Mouse (Mus musculus) kidney, embryonic 16.5 days (tissue): ENCODE data around the gene Maml3. TPM values are rescaled to one million over a fixed set of nuclear protein-coding genes. Genes with fewer than 3 reads are reported as not detected.

Experiments used
- ATAC-seq: fragments of 200-750 bp; cut with Nextera tagmentation; 2 replicates; pipeline ENCODE4 v1.8.0; 2017; ENCODE audit warnings: moderate TSS enrichment; ENCODE audit not compliant: low FRiP score, low TSS enrichment
- H3K27ac ChIP-seq: fragments of 300-500 bp; sonication (generic); 2 replicates; pipeline ENCODE4 v1.5.1; 2014; ENCODE audit warnings: low read length
- H3K27me3 ChIP-seq: fragments of 300-500 bp; sonication (generic); 2 replicates; pipeline ENCODE4 v1.6.1; 2014; ENCODE audit warnings: low read length, control low read depth, mixed read lengths; ENCODE audit not compliant: insufficient read depth
- H3K36me3 ChIP-seq: fragments of 300-500 bp; sonication (generic); 2 replicates; pipeline ENCODE4 v1.6.1; 2014; ENCODE audit warnings: low read length, control low read depth, mixed read lengths; ENCODE audit not compliant: insufficient read depth
- H3K4me1 ChIP-seq: fragments of 300-500 bp; sonication (generic); 2 replicates; pipeline ENCODE4 v1.6.1; 2014; ENCODE audit warnings: low read length, control low read depth, mixed read lengths; ENCODE audit not compliant: insufficient read depth
- H3K4me2 ChIP-seq: fragments of 300-500 bp; sonication (generic); replicated peaks from 2 replicates; pipeline ENCODE4 v1.6.1; 2014; ENCODE audit warnings: low read depth, low read length
- H3K4me3 ChIP-seq: fragments of 300-500 bp; sonication (generic); 2 replicates; pipeline ENCODE4 v1.5.1; 2014; ENCODE audit warnings: mild to moderate bottlenecking, low read length
- H3K9ac ChIP-seq: fragments of 300-500 bp; sonication (generic); replicated peaks from 2 replicates; pipeline ENCODE4 v1.6.1; 2014; ENCODE audit warnings: low read length
- H3K9me3 ChIP-seq: fragments of 300-500 bp; sonication (generic); 2 replicates; pipeline ENCODE4 v1.6.1; 2016; ENCODE audit warnings: low read length, control low read depth
- WGBS: fragments of 180-500 bp; shearing (Covaris S2); extraction: QIAGEN DNeasy Blood & Tissue Kit; methylation state at CpG from one replicate; pipeline ENCODE4 v1.1.7; 2014; 5-methylcytosine and 5-hydroxymethylcytosine counted together
- polyA plus RNA-seq: library from polyadenylated mRNA; unstranded; fragments of >200 nt; fragmentation: Nextera tagmentation; extraction: Ambion mirVana; gene quantifications from 2 replicates; pipeline ENCODE4 v1.2.1, GENCODE M21; 2015

Maml3 gene
- polyA plus RNA-seq, 1 experiment from 2014 or later: 6.7 TPM

GRCm38 (mm10) chr3:52099286-52099685, 5.6 kb downstream of the Maml3 start:
- Histone ChIP-seq H3K4me3 (no peak overlapping the region), H3K4me2 (no peak overlapping the region), H3K36me3 (no peaks in the 10 kb centered on the region), H3K27ac (no peak overlapping the region), H3K9ac (no peak overlapping the region), H3K4me1 (peaks cover 22% of the 10 kb centered on the region), H3K27me3 (no peaks in the 10 kb centered on the region), H3K9me3 (no peaks in the 10 kb centered on the region)
- no peak for ATAC-seq
- 76% methylated on average over 1 of the region's 1 CpGs for WGBS

- Histone ChIP-seq H3K4me3 (no peak overlapping the region), H3K4me2 (peak overlapping the region; percentile 16), H3K9ac (peak overlapping the region; percentile 15; the same call in 1 of the 2 replicates), H3K36me3 (no peaks in the 10 kb centered on the region), H3K4me1 (peaks cover 51% of the 10 kb centered on the region), H3K27ac (peak overlapping the region; percentile 72), H3K27me3 (no peaks in the 10 kb centered on the region), H3K9me3 (no peaks in the 10 kb centered on the region)
- WGBS: 15% methylated on average over 7 of the region's 7 CpGs
- ATAC-seq: no peak
Observed at GRCm38 (mm10) chr3:52091261-52091797, 13.5 kb downstream of the Maml3 start.

GRCm38 (mm10) chr3:52090230-52090873, 14.5 kb downstream of the Maml3 start:
- WGBS: 45% methylated on average over 8 of the region's 8 CpGs
- ATAC-seq: no peak
- H3K9me3 ChIP-seq: no peaks in the 10 kb centered on the region
- no peaks in the 10 kb centered on the region for H3K27me3 ChIP-seq
- H3K36me3 ChIP-seq: no peaks in the 10 kb centered on the region
- no peak overlapping the region for H3K9ac ChIP-seq
- no peak overlapping the region for H3K4me2 ChIP-seq
- no peak overlapping the region for H3K4me3 ChIP-seq
- H3K4me1 ChIP-seq: peaks cover 51% of the 10 kb centered on the region
- H3K27ac ChIP-seq: no peak overlapping the region

- Histone ChIP-seq H3K4me1 (peaks cover 51% of the 10 kb centered on the region), H3K27me3 (no peaks in the 10 kb centered on the region), H3K27ac (peak overlapping the region; percentile 94), H3K36me3 (no peaks in the 10 kb centered on the region), H3K9me3 (no peaks in the 10 kb centered on the region), H3K4me3 (0 out of 2 replicates have a peak overlapping the region, but pooled peaks have one; percentile 11), H3K9ac (peak overlapping the region; percentile 63), H3K4me2 (peak overlapping the region; percentile 44)
- WGBS: 6% methylated on average over 19 of the region's 19 CpGs
- peak; percentile 88 for ATAC-seq
Observed at GRCm38 (mm10) chr3:52088458-52089341, 16.2 kb downstream of the Maml3 start.

DNA sequence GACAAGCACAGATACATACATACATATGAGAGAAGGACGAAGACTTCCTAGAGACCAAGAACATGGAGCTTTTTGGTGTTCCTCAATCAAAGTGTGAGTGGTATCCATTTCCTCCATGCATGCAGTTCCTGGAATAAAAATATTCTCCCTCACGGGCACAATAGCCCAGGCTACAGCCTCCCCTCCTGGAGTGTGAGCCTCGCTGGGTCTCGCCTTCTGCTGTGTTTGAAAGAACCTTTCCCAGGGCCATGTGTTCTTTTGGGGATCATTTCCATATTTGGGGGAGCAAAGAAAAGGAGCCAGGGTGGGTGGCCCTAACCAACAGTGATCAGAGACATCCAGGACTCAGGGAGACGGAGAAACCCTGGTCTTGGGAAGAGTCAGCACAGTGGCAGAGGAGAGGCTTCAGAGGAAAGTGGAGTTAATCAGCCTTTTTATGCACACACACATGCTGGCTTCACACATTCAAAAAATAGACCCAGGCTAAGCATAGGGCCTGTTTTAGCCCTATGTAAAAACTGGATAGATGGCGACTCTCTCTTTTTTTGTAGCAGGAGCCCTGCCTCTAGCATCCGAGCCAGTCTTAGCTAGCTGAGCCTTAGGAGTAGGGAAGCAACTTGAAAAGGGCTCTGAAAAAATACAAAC, 17.1 kb downstream of the Maml3 start:
- Histone ChIP-seq H3K4me3 (no peak overlapping the region), H3K4me1 (peaks cover 51% of the 10 kb centered on the region), H3K9ac (peak overlapping the region; percentile 63), H3K9me3 (no peaks in the 10 kb centered on the region), H3K4me2 (peak overlapping the region; percentile 44), H3K27ac (peak overlapping the region; percentile 94), H3K36me3 (no peaks in the 10 kb centered on the region), H3K27me3 (no peaks in the 10 kb centered on the region)
- ATAC-seq: no peak; the same call in 1 of the 2 replicates
- 69% methylated on average over 7 of the region's 7 CpGs for WGBS

GRCm38 (mm10) chr3:52078763-52079162, 26.1 kb downstream of the Maml3 start:
- Histone ChIP-seq H3K4me3 (no peak overlapping the region), H3K36me3 (no peaks in the 10 kb centered on the region), H3K27me3 (no peaks in the 10 kb centered on the region), H3K27ac (no peak overlapping the region), H3K4me1 (peaks cover 9% of the 10 kb centered on the region; the same call in 1 of the 2 replicates), H3K9ac (no peak overlapping the region), H3K4me2 (no peak overlapping the region), H3K9me3 (no peaks in the 10 kb centered on the region)
- 73% methylated on average over 2 of the region's 2 CpGs for WGBS
- ATAC-seq: no peak

DNA sequence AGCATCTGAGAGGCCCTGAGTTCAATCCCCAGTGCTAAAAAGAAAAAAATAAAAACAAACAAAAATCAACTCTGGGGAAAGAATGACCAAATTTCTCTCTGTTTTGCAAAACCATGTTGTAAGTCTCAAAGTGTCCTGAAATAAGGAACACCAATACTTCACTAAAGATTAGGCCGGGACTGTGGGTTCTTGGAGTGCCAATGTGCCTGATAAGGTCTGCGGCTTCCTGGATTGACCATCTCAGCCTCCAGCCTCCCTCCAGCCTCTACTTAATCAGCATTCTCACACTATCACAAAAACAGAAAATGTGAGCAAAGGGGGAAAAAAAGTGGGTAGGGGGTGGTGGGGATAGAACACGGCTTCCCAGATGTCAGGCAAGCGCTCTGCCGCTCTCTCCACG, 30.9 kb downstream of the Maml3 start:
- Histone ChIP-seq H3K27me3 (no peaks in the 10 kb centered on the region), H3K36me3 (no peaks in the 10 kb centered on the region), H3K4me1 (peaks cover 39% of the 10 kb centered on the region), H3K4me3 (no peak overlapping the region), H3K4me2 (no peak overlapping the region), H3K9ac (no peak overlapping the region), H3K27ac (no peak overlapping the region), H3K9me3 (no peaks in the 10 kb centered on the region)
- 88% methylated on average over 6 of the region's 6 CpGs for WGBS
- no peak for ATAC-seq

- no peak for ATAC-seq
- Histone ChIP-seq H3K4me2 (no peak overlapping the region), H3K4me3 (no peak overlapping the region), H3K9me3 (no peaks in the 10 kb centered on the region), H3K27ac (no peak overlapping the region; the same call in 1 of the 2 replicates), H3K27me3 (no peaks in the 10 kb centered on the region), H3K9ac (no peak overlapping the region), H3K4me1 (peaks cover 40% of the 10 kb centered on the region), H3K36me3 (no peaks in the 10 kb centered on the region)
- 58% methylated on average over 5 of the region's 5 CpGs for WGBS
Observed at GRCm38 (mm10) chr3:52071996-52072395, 32.9 kb downstream of the Maml3 start.

- H3K9me3 ChIP-seq: no peaks in the 10 kb centered on the region
Observed at GRCm38 (mm10) chr3:52070163-52070478, 34.8 kb downstream of the Maml3 start.

More at GRCm38 (mm10) chr3:52070163-52070478, 34.8 kb downstream of the Maml3 start:
- Histone ChIP-seq H3K27me3 (no peaks in the 10 kb centered on the region), H3K27ac (peak overlapping the region; percentile 74), H3K4me1 (peaks cover 38% of the 10 kb centered on the region), H3K9ac (peak overlapping the region; percentile 65), H3K4me3 (peak overlapping the region; percentile 45), H3K36me3 (no peaks in the 10 kb centered on the region), H3K4me2 (peak overlapping the region; percentile 68)
- WGBS: 5% methylated on average over 4 of the region's 4 CpGs
- ATAC-seq: peak; percentile 25; the same call in 1 of the 2 replicates
